Comparison of ENCODE assay signal across 8 mouse cellular contexts in the genomic region with DNA sequence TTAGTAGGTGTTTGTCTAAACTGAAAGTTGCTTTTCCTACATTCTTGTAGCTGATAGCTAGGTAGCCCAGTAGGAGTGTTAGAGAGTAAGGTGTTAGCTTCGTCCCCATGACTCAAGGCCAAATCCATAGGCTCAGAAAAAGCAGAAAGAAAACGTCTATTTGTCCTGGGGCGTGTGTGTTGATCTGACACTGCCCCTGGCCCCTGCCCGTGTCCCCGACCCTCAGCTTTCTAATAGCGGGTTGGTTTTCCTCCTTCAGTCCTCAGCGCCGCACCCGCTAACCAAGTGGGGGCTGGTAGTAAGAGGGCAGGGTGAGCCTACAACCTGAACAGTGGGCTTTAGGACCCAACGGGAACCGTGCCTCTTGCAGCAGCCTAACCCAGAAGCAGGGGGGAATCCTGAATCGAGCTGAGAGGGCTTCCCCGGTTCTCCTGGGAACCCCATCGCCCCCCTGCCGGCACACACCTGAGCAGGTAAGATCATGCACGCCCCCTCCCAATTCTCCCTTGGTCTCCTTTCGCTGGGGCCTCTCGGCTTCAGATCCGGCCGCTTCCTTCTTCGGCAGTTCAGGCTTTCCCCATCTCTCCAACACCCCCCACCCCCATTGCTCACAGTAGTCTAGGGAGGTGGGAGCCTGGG. TPM values are rescaled to one million over a fixed set of nuclear protein-coding genes. Genes with fewer than 3 reads are reported as not detected.
DNase-seq lines count a peak whose midpoint lies in the region; ATAC-seq and TF ChIP-seq lines count a peak whose summit lies in the region.

Gene Rara (plus strand): TSS at position 381 of the 639 bp plus-strand sequence.

- H3K36me3 ChIP-seq in erythroblast, embryonic 14.5 days (ENCODE audit: control insufficient read depth), result peaks cover 36% of the 10 kb centered on the region
- H3K36me3 ChIP-seq in E14TG2a.4 (ENCODE audit: insufficient read depth, low read length), result peaks cover 16% of the 10 kb centered on the region

- DNase-seq in heart, postnatal 10 days, result no peak
- DNase-seq in left cerebral cortex, postnatal 36 days (ENCODE audit: low spot score in 2 of 2), result no peak
- peak; percentile 50 for DNase-seq in naive thymus-derived CD4-positive, alpha-beta T cell, adult 2 months (ENCODE audit: low read depth)

- peak within 1 kb of the TSS; percentile 32 for H3K4me3 ChIP-seq in erythroblast, embryonic 14.5 days (replicated peaks)
- peak within 1 kb of the TSS; percentile 71 for H3K4me3 ChIP-seq in E14TG2a.4 (replicated peaks; ENCODE audit: low read length)
- H3K4me3 ChIP-seq in cortical plate, adult 2 months (ENCODE audit: insufficient read depth, low read length), result peak within 1 kb of the TSS; percentile 71

- intact Hi-C loops in heart, postnatal 10 days (cut with DNase I), result no loop called here
- intact Hi-C loops in left cerebral cortex, postnatal 36 days (cut with DNase I), result loop anchor here (5.0 kb wide), 1 partner anchor 110 kb away; no protein-coding TSS in a partner anchor

- TF ChIP-seq CTCF in E14TG2a.4 (conservative IDR thresholded peaks at IDR 0.05; ENCODE audit: low read length), result no peak
- no peak for TF ChIP-seq CTCF in cortical plate, adult 2 months (IDR thresholded peaks at IDR 0.05; ENCODE audit: extremely low read depth, insufficient read depth, low read length)

- no peak for TF ChIP-seq POLR2A in cortical plate, adult 2 months (IDR thresholded peaks at IDR 0.05; ENCODE audit: extremely low read depth, insufficient read depth, low read length)

- H3K27me3 ChIP-seq in erythroblast, embryonic 14.5 days (ENCODE audit: control insufficient read depth), result peaks cover 54% of the 10 kb centered on the region
- peaks cover 42% of the 10 kb centered on the region for H3K27me3 ChIP-seq in E14TG2a.4 (ENCODE audit: insufficient read depth, low read length)

- no peak for ATAC-seq in erythroblast, adult 5-6 weeks (replicated peaks; ENCODE audit: low FRiP score, poor library complexity, severe bottlenecking)
- no peak for ATAC-seq in activated CD4-positive, CD25-positive, alpha-beta regulatory T cell, adult 4 months

- H3K4me1 ChIP-seq in erythroblast, embryonic 14.5 days (ENCODE audit: control insufficient read depth), result peaks cover 32% of the 10 kb centered on the region
- peaks cover 99% of the 10 kb centered on the region for H3K4me1 ChIP-seq in E14TG2a.4 (replicated peaks; ENCODE audit: low read depth, low read length)
- H3K4me1 ChIP-seq in cortical plate, adult 2 months (ENCODE audit: control insufficient read depth, insufficient read depth, low read length), result peaks cover 9% of the 10 kb centered on the region; the same call in 1 of the 2 replicates

- H3K27ac ChIP-seq in cortical plate, adult 2 months (ENCODE audit: insufficient read depth, low read length), result no peak within 1 kb of the TSS

- H3K9me3 ChIP-seq in erythroblast, embryonic 14.5 days (ENCODE audit: control insufficient read depth, low read length), result no peaks in the 10 kb centered on the region
- no peaks in the 10 kb centered on the region for H3K9me3 ChIP-seq in E14TG2a.4 (ENCODE audit: low read length)

RNA-seq across cellular contexts. Expression of gene Rara, which starts in this region (rescaled TPM):
- 0.20 and 0.32 TPM in 2 replicates for polyA plus RNA-seq in erythroblast, embryonic 14.5 days (2012)
- total RNA-seq in erythroblast, adult 5-6 weeks (2015; ENCODE audit: low replicate concordance), result 13.1 and 13.2 TPM in 2 replicates
- 2.8 TPM in 2 replicates for total RNA-seq in erythroblast, adult 5-6 weeks (2017; ENCODE audit: low replicate concordance)
- 6.3 and 6.8 TPM in 2 replicates for polyA plus RNA-seq in cortical plate, adult 2 months (2012; rRNA removed)
- total RNA-seq in heart, postnatal 10 days (2021), result 10 to 100 TPM; 31.9 to 33.0 TPM
- 10 to 100 TPM; 10.5 to 11.6 TPM for total RNA-seq in left cerebral cortex, postnatal 36 days (2021)
- polyA plus RNA-seq in activated CD4-positive, CD25-positive, alpha-beta regulatory T cell, adult 4 months (2017; shearing (Covaris generic)), result 10 to 100 TPM in 1 of 2 experiments, 1 to 10 TPM in 1; 9.0 to 13.7 TPM
